ENCODE assay signal across 20 mouse cellular contexts in the genomic region with DNA sequence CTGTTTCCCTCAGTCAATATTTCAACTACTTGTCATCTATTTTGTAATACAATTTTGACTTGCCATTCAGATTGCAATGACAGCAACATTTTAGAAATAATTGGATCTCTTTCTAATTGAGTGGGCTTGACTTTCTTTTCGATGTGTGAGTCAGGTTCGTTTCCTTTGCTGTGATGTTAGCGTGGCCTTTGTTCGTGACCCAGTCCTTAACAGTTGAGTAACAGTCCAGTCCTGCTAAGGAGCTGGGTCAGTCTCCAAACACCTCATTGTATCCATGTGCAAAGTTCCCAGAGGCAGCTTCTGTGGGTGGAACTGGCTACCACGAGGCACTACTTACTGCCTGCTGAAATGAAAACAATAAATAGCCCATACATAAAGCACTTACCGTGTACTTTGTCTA. TPM values are rescaled to one million over a fixed set of nuclear protein-coding genes. Genes with fewer than 3 reads are reported as not detected.
A peak's percentile ranks its signal among the peaks of the same experiment; 100 is the strongest.
DNase-seq lines count a peak whose midpoint lies in the region; TF ChIP-seq lines count a peak whose summit lies in the region.
"Had no signal": no experiment of that assay in that cellular context is flagged by ENCODE, and none has a peak within 500 bp of the region (broad histone marks: within the 10 kb centered on the region; RNA-seq: fewer than 3 reads in every experiment).

No protein-coding gene starts in this region.

- no peak for TF ChIP-seq POLR2A in embryonic fibroblast, embryonic 13.5 days (IDR thresholded peaks at IDR 0.05; ENCODE audit: low read depth, low read length)

- H3K36me3 ChIP-seq in limb, embryonic 10.5 days, result no peaks in the 10 kb centered on the region
- H3K36me3 ChIP-seq: embryonic facial prominence, embryonic 15.5 days; G1E; heart, embryonic 15.5 days; hindbrain, embryonic 13.5 days had no signal

- peaks cover 8% of the 10 kb centered on the region; the same call in 1 of the 2 replicates for H3K4me1 ChIP-seq in embryonic fibroblast, embryonic 13.5 days (ENCODE audit: control insufficient read depth, insufficient read depth, low read length)
- H3K4me1 ChIP-seq in limb, embryonic 10.5 days, result peaks cover 16% of the 10 kb centered on the region
- H3K4me1 ChIP-seq: heart, embryonic 15.5 days; hindbrain, embryonic 13.5 days had no signal

- no peak for TF ChIP-seq CTCF in embryonic fibroblast, embryonic 13.5 days (IDR thresholded peaks at IDR 0.05; ENCODE audit: borderline replicate concordance, insufficient read depth, low read length)

- peaks cover 3% of the 10 kb centered on the region; the same call in 1 of the 2 replicates for H3K27me3 ChIP-seq in limb, embryonic 10.5 days (ENCODE audit: low read depth, poor library complexity, severe bottlenecking)
- H3K27me3 ChIP-seq: embryonic facial prominence, embryonic 15.5 days; heart, embryonic 15.5 days; hindbrain, embryonic 13.5 days had no signal

- WGBS in limb, embryonic 10.5 days, result 55% methylated on average over 6 of the region's 6 CpGs

- peak overlapping the region; percentile 51; the same call in 1 of the 2 replicates for H3K27ac ChIP-seq in embryonic fibroblast, embryonic 13.5 days (ENCODE audit: insufficient read depth, low read length)
- H3K27ac ChIP-seq in limb, embryonic 10.5 days, result 0 out of 2 replicates have a peak overlapping the region, but pooled peaks have one; percentile 46
- H3K27ac ChIP-seq: embryonic facial prominence, embryonic 15.5 days; heart, adult 2 months; heart, embryonic 15.5 days; hindbrain, embryonic 13.5 days; hindbrain, postnatal 0 days had no signal

- no peaks in the 10 kb centered on the region for H3K9me3 ChIP-seq in limb, embryonic 10.5 days (replicated peaks)
- H3K9me3 ChIP-seq: embryonic facial prominence, embryonic 15.5 days; G1E; heart, embryonic 15.5 days; hindbrain, embryonic 13.5 days had no signal

- H3K4me3 ChIP-seq in embryonic fibroblast, embryonic 13.5 days (ENCODE audit: insufficient read depth, low read length), result no peak overlapping the region
- no peak overlapping the region for H3K4me3 ChIP-seq in limb, embryonic 10.5 days
- H3K4me3 ChIP-seq: embryonic facial prominence, embryonic 15.5 days; heart, adult 2 months; heart, embryonic 15.5 days; hindbrain, embryonic 13.5 days had no signal

- peak; percentile 14 for DNase-seq in lung, postnatal 10 days
- DNase-seq in lung, adult 18-20 months, result no peak
- peak; percentile 58 for DNase-seq in adipocyte (ENCODE audit: low spot score)
- peak; percentile 40 for DNase-seq in limb, embryonic 10.5 days (ENCODE audit: low spot score)
- DNase-seq in embryo, embryonic 10.5 days (ENCODE audit: low spot score), result no peak
- no peak for DNase-seq in urinary bladder, postnatal 14 days (ENCODE audit: low spot score)
- DNase-seq: adrenal gland, postnatal 36 days; B cell, adult 2 months; cerebellum, adult 2 months; cerebellum, postnatal 10 days; gastrocnemius, postnatal 10 days; heart, adult 2 months; heart, postnatal 14 days; kidney, adult 18-20 months had no signal

RNA-seq across cellular contexts. Expression of gene Sfrp2, which starts 10.5 kb away (rescaled TPM):
- polyA plus RNA-seq in embryonic fibroblast, embryonic 13.5 days (2011; ENCODE audit: insufficient read length, low read depth, missing spikeins), result 2.4 and 49.9 TPM in 2 replicates
- 63.6 and 92.5 TPM in 2 replicates for polyA plus RNA-seq in limb, embryonic 10.5 days (2016; fragmentation: Nextera tagmentation; extraction: Ambion mirVana)
- polyA plus RNA-seq: G1E had no signal

Comparison
In these comparisons a context has a peak if more than half of its experiments do, and no peak if none do; other contexts are left out.
1. DNase-seq: peak in lung, postnatal 10 days (single experiment), adipocyte (single experiment) and limb, embryonic 10.5 days (single experiment); none in lung, adult 18-20 months (0 of 2), embryo, embryonic 10.5 days (single experiment) and urinary bladder, postnatal 14 days (single experiment).